Mouse (Mus musculus) common myeloid progenitor, adult 5-6 weeks (primary cell): ENCODE measurements around the gene Saxo1. TPM values are rescaled to one million over a fixed set of nuclear protein-coding genes. Genes with fewer than 3 reads are reported as not detected.

Source experiments
- ATAC-seq: replicated peaks from 2 replicates; pipeline ENCODE4 v1.8.0; 2016; ENCODE audit warnings: low read depth, mild to moderate bottlenecking, moderate TSS enrichment, inconsistent platforms; ENCODE audit not compliant: poor library complexity, severe bottlenecking
- total RNA-seq: library from RNA; stranded (forward); fragments of 200-1000, 187-1606 nt; gene quantifications from 2 replicates; pipeline ENCODE4 v1.2.3, GENCODE M21; 2017

The Saxo1 gene
- total RNA-seq = not detected in 2 replicates

DNA sequence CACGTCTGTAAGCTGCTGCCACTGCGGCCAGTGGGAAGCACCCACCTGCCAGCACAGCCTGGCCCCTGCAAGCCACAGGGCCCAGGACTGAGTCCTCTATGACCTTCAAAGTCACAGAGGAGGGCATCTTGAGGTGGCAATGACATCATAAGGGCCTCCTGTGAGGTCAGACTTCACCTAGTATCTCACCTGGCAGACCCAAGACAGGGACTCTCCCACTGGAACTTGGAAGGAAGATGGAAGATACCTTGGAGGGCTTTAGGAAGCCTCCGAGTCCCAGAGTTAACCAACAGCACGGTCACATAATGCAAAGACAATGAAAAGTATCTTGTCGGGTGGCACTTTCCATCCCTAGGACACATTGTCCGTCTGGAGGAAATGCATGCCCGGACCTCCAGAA, at the start of gene Saxo1:
Gene Saxo1 (minus strand): TSS at position 101 of the 400 bp plus-strand sequence.
- ATAC-seq = no peak

DNA sequence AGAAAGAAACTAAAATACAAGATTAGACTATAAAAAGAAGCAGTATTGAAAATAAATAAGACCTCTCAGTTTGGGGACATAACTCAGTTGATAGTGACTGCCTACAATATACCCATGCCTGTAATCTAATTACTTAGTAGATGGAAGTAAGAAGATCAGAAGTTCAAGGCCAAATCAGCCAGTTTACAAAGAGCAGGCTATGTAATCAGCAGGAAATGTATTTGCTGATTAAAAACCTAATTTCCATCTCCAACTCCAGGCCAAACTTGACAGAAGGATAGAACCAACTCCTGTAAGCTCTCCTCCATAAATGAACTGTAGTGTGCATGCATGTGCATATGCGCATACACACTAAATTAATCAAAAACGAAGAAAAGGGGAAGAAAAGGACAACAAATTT, 33.2 kb upstream of the Saxo1 start:
- no peak for ATAC-seq

DNA sequence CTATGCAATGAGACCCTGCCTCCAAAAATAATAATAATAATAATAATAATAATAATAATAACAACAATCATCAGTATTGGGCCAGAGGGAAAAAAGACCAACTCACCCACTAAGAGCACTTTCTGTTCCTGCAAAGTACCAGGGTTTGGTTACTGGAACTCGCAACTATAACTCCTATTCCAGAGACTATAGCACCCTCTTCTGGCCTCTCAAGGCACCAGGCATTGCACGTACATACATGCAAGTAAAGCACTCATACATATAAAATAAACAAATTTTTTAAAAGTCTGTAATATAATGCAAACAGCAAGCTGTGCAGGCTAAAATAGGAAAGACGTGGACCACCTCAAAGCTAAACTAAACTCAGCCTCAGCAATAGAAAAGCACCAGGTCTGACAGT, 30.1 kb upstream of the Saxo1 start:
- 0 out of 2 replicates have a peak, but pooled peaks have one; percentile 52 for ATAC-seq

DNA sequence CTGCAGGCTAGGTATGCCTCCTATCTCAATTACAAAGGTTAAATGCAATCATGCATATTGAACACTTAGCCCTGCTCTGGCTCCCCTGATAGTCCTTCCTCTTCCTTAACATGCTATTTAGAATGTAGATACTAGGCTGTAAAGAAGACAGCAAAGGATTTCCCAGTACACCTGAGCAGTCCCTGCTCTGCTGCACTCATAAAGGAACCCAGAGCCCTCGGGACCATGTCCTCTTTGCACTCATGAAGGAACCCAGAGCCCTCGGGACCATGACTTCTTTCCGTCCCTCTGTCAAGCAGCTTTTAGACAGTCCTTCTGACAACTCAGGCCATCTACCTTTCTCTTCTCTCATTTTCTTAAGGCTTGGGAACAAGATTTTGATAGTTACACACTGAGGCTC, 22.5 kb upstream of the Saxo1 start:
- ATAC-seq = no peak

DNA sequence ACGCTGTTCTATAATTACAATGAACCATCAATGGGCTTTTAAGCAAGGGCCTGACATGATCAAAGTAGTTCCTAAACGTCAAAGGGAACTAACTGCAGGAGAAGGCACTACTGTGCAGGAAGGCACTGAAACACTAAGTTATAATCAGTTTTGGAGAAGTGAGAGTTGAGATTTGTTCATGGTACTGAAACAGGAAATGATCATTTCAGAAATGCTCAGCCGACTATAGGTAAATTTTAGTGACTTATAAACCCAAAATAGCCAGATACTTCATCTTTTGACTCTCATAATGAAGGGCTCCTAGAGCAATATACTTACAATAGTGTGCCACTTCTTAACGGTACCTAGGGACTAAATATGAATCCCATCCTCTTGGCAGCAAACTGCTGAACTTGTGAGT, 21.9 kb upstream of the Saxo1 start:
- peak; percentile 16; the same call in 1 of the 2 replicates for ATAC-seq

DNA sequence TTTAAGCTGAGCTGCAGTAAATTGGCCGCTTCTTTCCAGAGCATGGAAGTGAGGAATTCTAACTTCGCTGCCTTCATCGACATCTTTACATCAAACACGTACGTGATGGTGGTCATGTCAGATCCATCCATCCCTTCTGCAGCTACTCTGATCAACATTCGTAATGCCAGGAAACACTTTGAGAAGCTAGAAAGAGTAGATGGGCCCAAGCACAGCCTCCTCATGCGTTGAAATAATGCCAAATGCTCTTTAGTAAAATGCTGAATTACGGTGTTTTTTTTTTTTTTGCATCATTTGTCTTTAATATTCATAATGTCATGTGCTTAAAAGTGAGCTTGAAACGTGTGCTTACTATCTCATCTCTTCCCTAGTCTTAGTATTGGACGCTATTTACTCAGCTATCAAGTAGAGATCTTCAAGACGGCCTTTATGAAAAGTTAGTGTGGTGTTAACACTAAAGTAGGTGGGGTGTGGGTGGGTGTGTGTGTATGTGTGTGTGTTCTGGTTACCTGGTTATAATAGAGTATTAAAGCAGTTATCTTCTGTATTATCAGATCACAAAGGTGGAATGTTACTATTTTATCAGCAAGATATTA, 18.6 kb upstream of the Saxo1 start:
- no peak for ATAC-seq

DNA sequence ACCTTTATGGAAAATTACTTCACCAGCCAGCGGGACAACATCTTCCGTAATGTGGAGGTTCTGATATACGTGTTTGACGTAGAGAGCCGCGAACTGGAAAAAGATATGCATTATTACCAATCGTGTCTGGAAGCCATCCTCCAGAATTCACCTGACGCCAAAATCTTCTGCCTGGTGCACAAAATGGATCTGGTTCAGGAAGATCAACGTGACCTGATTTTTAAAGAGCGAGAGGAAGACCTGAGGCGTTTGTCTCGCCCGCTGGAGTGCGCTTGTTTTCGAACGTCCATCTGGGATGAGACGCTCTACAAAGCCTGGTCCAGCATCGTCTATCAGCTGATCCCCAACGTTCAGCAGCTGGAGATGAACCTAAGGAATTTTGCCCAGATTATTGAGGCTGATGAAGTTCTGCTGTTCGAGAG, 18.0 kb upstream of the Saxo1 start:
- no peak for ATAC-seq

DNA sequence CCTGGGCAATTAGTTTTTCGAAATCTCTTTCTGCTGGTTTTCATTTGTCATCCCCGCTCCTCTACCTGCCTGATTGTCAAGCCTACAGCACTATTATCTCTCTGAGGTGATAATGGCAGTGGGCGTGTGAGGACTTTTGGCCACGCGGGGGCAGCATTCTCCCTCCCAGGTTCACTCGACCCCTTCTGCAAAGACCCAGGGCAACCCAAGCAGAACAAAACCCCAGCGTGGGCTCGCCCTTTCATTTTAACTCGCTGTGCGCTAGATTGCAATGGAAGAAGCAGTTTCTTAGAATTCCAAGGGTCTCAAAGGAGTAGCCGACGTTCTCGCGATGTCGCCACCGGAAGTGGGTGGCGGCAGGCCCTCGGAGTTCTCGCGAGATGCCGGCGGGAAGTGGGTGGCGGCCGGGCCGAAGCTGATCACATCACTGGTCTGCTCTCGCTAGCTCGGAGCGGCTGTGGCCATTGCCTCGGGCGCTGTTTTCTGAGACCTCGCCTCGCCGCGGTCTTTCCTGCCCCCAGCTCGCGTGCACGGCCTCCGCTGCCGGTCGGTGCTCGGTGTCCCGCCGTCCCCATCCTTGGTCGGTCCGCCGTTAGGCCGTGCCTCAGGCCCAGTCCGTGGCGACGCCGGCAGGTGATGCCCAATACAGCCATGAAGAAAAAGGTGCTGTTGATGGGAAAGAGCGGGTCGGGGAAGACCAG, 17.3 kb upstream of the Saxo1 start, which contains the start of gene Rraga:
Gene Rraga (plus strand): TSS at position 386 of the 701 bp plus-strand sequence.
- ATAC-seq = peak; percentile 91

DNA sequence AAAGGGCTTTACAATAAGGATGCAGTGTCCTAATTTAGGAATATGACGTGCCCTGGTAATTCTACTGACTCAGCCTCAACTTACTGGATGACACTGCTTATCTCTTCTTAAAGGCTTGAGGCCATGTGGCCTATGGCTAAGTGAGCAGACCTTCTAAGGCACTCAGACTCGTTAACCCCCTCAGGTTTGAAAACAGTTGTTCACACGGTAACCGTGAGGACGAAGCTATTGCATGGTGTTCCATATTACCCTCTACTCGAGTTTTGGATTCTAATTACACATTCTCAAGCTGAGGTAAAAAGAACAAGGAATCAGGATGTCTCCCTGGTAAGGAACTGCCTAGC, 16.8 kb upstream of the Saxo1 start:
- ATAC-seq = peak; percentile 24

DNA sequence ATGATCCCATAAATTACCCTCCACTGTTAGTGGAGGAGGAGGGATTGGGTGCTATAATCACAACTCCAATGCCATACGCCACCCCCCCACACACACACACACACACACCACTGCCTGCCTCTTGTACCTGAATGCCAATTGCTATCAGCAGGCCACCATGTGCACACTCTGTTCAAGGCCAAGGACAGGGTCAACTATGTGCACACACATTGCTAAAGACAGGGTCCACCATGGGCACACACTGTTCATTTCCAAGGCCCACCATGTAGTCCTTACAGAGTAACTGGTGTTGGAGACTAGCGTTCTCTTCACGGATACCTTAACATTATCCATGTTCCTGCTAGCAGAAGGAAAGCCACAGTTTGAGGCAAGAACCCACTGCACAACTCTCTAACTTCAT, 2.9 kb upstream of the Saxo1 start:
- no peak for ATAC-seq

DNA sequence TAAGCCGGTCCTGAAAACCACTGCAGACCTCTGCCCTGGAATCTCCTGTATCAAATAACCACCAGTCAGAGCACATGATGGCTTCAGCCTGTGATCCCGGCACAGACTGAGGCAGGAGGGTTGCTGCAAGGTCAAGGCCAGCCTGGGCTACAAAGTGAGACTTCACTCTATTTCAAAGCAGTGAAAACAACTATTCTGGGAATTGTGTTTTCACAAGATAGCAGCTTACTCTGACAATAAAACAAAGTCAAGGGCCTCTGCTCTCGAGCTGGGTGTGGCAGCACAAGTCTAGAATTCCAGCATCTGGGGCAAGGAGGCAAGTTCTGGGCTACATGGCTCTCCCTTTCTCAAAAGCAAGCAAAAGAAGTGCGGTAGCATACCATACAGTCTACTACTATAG, 878 bp upstream of the Saxo1 start:
- no peak for ATAC-seq

DNA sequence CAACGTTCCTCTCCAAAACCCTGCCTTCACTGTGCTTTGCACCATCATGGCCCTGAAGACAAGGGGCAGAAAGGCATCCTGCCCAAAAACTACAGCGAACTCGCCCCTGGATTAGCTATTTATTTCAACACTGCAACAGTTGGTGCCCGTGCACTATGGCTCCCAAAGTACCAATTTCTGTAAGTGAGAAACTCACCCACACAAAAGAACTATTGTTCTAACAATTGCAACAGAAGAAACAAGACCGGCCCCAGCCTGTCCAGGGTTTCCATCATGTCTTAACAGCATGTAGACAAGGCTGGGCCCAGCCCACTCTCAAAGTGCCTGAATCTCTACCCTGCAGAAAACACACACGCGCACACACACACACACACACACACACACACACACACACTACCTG, 757 bp downstream of the Saxo1 start:
- no peak for ATAC-seq

DNA sequence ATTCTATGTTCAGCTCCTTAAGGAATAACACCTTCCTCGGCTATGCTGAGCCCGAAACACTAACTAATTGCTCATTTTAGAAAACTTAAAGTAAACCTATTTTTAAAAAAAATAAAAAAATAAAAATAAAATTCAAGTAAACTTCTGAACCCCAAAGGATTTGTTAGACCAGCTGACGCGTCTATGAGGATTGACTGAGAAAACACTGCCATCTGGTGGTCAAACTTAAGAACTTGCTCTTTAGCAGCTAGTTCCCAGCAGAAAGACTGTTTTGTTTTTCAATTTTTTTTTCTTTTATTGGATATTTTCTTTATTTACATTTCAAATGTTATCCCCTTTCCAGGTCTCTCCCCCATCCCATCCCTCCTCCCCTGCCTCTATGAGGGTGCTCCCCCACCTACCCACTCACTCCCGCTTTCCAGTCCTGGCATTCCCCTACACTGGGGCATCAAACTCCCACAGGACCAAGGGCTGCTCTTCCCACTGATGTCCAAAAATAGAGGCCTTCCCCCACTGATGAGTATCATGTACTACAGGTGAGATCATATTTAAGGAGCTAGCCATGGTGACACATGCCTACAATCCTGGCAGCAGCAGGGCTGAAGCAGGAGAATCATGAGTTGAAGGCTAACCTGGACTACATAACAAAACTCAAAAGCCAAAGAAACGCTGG, 3.0 kb downstream of the Saxo1 start:
- peak; percentile 77 for ATAC-seq

DNA sequence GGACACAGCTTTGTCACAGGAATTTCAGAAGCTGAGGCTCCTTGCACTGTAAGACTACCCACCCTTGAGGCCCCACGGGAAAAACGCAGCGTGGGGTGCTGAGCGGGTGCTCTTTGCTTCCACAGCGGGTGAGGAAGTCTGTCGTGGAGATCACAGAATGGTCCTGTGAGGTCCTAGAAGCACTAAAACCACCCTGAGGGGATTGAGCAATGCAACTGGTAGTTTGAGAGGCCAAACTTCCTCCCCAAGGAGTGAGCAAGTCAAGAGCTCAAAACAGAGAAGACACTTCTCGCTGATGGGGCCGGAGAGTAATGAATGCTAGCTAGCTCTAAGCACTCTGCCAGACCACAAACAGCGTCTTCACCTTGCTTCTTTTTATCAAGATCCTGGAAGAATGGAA, 9.8 kb downstream of the Saxo1 start:
- peak; percentile 74 for ATAC-seq

DNA sequence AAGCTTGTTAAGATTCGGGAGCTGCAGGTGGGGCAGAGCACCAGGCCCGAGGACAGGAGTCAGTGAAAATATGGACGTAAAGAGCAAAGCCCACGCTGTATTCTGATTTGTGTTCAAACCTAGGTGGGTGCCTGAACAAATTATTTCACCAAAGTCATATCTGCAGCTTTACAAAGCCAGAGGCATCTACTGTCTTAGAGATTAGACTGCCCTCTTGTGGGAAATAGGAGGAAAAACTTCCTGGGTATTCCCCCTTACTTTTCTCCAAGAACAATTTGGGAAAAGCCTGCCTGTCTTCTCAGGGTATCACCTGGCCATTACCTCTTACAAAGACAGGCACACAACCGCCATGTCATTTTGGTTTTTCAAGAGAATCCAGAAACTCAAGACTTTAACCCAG, 12.5 kb downstream of the Saxo1 start:
- no peak for ATAC-seq

DNA sequence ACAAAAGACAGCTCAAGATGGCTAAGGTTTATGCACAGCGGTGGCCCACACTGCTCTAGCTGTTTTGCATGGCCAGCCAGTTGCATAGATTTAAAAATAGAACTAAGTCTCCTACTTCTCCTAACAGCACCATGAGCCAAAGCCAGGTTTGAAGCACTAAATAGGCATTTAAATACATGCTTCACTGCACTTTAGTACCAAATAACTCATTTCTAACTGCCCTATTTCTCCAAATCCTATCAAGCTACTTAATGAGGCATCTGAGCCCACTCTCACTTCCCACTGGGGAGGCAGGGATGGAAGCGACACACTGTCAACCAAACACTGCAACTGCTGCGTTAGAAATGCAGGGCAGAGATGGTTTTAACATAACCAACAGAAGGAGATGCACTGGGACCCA, 14.1 kb downstream of the Saxo1 start:
- no peak for ATAC-seq

DNA sequence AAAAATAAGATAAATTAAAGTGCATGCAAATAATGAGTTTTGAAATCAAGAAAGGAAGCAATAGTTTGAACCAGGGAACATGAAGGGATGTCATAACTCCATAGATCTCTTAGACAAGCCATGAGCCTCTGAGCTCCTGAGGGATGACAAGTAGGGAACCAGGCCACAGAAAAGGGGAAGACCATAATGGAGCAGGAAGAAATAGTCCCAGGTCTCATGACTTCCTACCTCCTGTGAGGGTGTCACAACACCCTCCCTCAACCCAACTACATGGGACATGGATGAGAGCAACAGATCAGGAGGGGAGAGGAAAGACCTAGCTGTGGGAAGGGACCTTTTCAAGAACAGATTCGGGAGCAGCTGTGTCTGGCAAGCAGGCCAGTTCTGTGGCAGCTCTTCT, 16.6 kb downstream of the Saxo1 start:
- no peak for ATAC-seq

DNA sequence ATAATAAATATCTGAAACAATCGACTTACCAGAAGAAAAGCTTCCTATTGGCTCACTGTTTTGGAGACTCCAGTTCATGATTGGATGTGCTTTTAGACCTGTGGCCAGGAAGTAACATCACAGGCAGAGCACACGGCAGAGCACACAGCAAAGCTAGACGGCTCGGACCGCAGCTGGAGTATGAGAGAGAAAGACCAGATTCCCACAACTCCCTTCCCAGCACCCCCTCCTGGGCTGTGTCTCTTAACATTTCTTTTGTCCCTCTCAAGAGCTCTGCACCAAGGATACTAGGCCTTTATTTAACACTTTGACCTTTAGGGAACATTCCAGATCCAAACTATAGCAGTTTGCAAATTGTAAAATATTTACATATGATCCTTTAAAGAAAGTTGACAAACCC, 19.2 kb downstream of the Saxo1 start:
- ATAC-seq = no peak

DNA sequence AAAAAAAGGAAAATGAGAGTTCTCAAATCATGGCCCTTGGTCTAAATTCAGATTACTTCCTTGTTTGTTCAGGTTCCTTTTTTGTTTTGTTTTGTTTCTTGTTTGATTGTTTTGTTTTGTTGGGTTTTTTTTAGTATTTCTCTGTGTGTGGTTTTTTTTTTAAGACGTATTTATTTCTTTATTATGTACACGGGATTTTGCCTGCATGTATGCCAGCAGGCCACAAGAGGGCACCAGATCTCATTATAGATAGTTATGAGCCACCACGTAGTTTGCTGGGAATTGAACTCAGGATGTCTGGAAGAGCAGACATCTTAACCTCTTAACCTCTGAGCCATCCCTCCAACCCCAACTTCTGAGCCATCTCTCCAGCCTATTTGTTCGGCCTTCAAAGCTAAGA, 20.2 kb downstream of the Saxo1 start:
- ATAC-seq = peak; percentile 52; the same call in 1 of the 2 replicates

DNA sequence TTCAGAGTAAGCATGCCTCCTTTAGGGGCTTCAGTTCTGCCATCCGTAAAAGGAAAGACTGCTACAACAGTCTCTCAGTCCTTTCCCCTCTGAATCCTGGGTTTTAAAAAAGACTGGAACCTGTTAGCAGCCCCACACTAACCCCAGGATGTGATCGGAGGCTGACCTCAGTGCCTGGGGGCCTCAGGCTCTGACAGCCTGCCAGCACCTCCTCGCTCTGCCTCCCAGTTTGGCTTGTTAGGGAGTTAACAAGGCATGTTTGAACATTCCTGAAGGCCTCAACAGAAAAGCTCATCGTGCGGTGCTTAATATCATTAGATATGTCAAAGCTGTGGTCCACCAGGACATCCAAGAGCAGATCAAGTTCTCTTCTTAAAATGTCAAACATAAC, 24.0 kb downstream of the Saxo1 start:
- ATAC-seq = no peak

DNA sequence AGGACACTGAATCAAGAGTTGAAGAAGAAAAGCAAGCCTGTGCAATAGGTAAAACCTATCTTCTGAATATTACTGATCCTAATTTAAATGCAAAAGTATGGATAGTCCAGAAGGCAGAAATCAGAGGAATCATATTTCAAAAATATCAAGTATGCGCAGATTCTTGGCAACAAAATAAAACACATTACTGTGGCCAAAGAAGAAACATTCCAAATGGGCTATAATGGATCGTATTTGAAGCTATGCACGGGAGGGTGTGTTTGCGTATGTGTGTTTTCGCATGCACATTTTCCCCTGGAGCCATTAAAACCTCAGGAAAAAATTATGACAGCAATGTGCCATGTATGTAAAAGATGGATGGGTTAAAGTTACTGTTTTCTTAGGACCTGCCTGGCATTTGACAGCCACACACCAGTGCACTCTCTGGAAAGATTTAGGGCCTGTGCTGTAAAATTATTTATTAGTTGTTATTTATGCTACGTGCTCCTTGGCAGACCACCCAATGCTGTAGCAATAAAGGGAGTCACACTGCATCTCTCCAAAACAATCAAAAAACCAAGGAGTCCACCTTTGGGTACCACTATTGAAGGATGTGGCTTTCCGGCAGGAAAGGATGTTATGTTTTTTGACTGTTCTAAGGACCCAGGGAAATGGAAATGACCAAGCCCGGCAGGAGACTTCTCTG, 24.6 kb downstream of the Saxo1 start:
- ATAC-seq = no peak
